Mouse (Mus musculus) embryonic stem cell, embryonic (primary cell): Measurements from ENCODE around the gene Fgfr4.

Experiments used
- CTCF ChIA-PET, 4 experiments: fragments of 300-600 bp in 2 of 4; fragments of 350-600 bp in 2 of 4; sonication (Branson Sonifier 250); formaldehyde crosslinking; loops; one replicate each; lab custom pipeline; 2022; ENCODE audit warnings: inconsistent platforms in 2 of 4; lab: Charles Lee
- POLR2A ChIA-PET, 4 experiments: fragments of 300-600 bp in 2 of 4; fragments of 350-600 bp in 2 of 4; sonication (Branson Sonifier 250); formaldehyde crosslinking; loops; one replicate each; lab custom pipeline; 2022; ENCODE audit warnings: antibody characterized with exemption in 4 of 4, inconsistent platforms in 1 of 4; lab: Charles Lee

Gene Fgfr4

DNA sequence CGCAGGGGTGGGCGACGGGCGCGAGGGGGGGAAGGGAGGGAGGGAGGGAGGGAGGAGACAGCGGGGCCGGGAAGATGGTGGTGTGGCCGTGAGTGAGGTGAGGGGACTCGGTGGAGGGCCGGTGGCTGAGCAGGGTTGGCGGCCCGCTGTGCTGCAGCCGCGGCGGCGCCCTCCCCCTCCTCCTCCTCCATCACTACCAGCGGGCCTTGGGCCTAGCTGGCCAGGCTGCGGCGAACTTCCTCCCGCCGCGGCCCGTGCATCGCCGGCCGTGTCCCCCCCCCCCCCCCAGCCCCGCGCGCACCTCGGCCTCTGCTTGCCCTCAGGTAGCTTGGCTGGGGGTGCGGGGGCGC lies 59.5 kb downstream of the Fgfr4 start:
- ChIA-PET POLR2A (interaction anchor here (0.6 to 13.5 kb wide), 45 partner anchors 8 to 598 kb away, joined by 3 to 261 read pairs (median 5); partner anchors contain the start of genes Grk6 (in 1 of the 4), Mxd3 (in 1 of the 4) and Zfp346 (in 1 of the 4)), CTCF (interaction anchor here in 3 of 4 experiments (0.6 to 2.4 kb wide), 5 partner anchors 21 to 453 kb away, joined by 4 to 6 read pairs (median 4); no protein-coding TSS in a partner anchor)

- POLR2A ChIA-PET: interaction anchor here (0.6 to 13.5 kb wide), 47 partner anchors 8 to 599 kb away, joined by 3 to 261 read pairs (median 4); partner anchors contain the start of genes Grk6 (in 1 of the 4), Mxd3 (in 1 of the 4) and Zfp346 (in 1 of the 4)
Observed at GRCm38 (mm10) chr13:55212361-55213137, 60.1 kb downstream of the Fgfr4 start.

DNA sequence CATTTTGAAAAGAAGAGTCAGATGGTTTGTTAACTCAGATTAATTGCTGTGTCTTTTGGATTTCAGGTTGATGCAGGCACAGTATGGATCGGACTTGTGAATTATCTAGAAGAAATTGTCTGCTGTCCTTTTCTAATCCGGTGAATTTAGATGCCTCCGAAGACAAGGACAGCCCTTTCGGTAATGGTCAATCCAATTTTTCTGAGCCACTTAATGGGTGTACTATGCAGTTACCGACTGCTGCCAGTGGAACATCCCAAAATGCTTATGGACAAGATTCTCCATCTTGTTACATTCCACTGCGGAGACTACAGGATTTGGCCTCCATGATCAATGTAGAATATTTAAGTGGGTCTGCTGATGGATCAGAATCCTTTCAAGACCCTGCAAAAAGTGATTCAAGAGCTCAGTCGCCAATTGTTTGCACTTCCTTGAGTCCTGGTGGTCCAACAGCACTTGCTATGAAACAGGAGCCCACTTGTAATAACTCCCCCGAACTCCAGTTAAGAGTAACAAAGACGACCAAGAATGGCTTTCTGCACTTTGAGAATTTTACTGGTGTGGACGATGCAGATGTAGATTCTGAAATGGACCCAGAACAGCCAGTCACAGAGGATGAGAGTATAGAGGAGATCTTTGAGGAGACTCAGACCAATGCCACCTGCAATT lies 60.8 kb downstream of the Fgfr4 start:
- POLR2A ChIA-PET: interaction anchor here (0.8 to 13.5 kb wide), 36 partner anchors 7 to 525 kb away, joined by 3 to 261 read pairs (median 5); partner anchors contain the start of gene Mxd3 (in 1 of the 4)
- CTCF ChIA-PET: interaction anchor here in 1 of 4 experiments (2.4 kb wide), 1 partner anchor 23 kb away, joined by 6 read pairs; no protein-coding TSS in a partner anchor

More at GRCm38 (mm10) chr13:55212361-55213137, 60.1 kb downstream of the Fgfr4 start:
- CTCF ChIA-PET: interaction anchor here in 3 of 4 experiments (0.6 to 2.4 kb wide), 6 partner anchors 22 to 453 kb away, joined by 4 to 6 read pairs (median 4); no protein-coding TSS in a partner anchor
